Mouse (Mus musculus): ENCODE data around the gene Ulk2. TPM values are rescaled to one million over a fixed set of nuclear protein-coding genes. Genes with fewer than 3 reads are reported as not detected.
A peak's percentile ranks its signal among the peaks of the same experiment; 100 is the strongest.

Gene Ulk2
- total RNA-seq, 2 experiments from 2014 or later: 96.7 to 100 TPM

GRCm38 (mm10) chr11:61761584-61762407 is 93.1 kb downstream of the Ulk2 start, which contains the start of gene Prpsap2:
Prpsap2 (minus strand) TSS chr11:61762088.
- DNase-seq (ENCODE audit: low spot score in 2 of 2): peak; percentile 99 to 100

DNA sequence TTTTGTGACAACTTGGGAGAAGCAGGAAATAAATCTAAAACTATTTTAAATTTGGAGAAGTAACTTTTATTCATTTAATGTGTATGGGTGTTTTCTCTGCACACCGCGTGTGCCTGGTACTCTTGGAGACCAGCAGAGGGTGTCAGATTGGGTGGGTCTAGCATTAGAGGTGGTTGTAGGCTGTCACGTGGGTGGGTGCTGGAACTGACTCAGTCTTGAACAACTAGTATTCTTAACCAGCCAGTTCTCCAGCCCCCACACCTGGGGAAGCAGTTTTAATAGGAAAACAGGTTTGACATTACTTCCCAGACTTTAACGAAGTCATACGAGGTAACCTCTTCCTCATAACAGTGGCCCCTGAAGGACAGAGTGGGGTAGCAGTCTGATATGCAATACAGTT is 94.4 kb downstream of the Ulk2 start:
- DNase-seq (ENCODE audit: low spot score in 2 of 2): no peak

DNA sequence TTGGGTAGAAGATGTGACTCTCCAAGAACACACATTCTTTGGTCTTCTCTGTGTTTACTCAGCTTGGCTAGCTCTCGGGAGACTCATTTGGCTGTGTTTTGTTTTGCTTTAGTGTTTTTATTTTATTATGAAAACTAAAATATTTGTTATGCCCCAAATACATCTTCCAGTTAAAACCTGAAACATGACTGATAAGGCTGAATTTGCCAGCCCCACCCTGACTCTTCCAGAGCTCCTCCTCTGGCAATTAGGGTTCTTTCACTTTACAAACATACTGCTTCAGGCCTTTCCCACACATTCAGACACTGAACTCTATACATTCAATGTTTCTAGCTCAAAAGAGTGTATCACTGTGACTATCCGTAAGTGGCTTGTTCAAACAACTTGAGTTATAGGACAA is 97.7 kb downstream of the Ulk2 start:
- DNase-seq (ENCODE audit: low spot score in 2 of 2): no peak

DNA sequence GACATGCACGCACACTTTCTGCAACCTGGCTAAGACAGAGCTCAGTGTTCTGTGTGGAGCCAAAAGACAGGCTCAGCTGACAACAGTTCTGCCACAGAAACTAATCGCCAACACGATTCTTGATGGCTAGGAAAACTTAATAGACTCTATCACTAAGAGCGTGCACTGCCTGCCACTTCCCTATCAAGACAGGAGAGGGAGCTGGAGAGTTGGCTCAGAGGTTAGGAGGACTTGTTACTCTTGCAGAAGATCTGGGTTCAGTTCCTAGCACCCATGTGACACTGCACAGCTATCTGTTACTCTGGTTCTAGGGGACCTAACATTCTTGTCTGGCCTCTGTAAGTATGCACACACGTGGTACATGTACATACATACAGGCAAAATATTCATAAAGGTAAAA is 103.3 kb downstream of the Ulk2 start:
- DNase-seq (ENCODE audit: low spot score in 2 of 2): no peak

- DNase-seq (ENCODE audit: low spot score in 2 of 2): no peak
Observed at GRCm38 (mm10) chr11:61747161-61747560, 107.7 kb downstream of the Ulk2 start.

GRCm38 (mm10) chr11:61745781-61746180 is 109.1 kb downstream of the Ulk2 start:
- no peak for DNase-seq (ENCODE audit: low spot score in 2 of 2)

- DNase-seq (ENCODE audit: low spot score in 2 of 2): no peak
Observed at GRCm38 (mm10) chr11:61744460-61744859, 110.4 kb downstream of the Ulk2 start.

DNA sequence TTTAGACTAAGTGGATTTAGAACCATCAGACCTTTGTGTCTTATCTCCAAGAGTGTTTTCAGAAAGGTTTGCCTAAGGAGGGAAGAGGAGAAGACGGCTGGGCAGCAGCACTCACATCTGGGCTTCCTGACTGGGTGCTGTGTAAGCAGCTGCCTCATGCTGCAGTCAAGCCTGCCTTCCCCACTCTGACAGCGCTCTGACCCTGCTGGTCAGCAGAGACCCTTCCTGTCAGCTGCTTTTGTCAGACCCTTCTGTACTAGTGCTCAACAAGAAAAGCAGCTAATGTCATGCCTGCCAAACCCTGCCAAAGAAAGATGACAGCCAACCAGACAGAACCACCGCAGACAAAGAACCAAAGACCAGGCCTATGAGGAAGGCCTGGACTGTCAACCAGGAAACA is 111.1 kb downstream of the Ulk2 start:
- no peak for DNase-seq (ENCODE audit: low spot score in 2 of 2)

GRCm38 (mm10) chr11:61740500-61740899 is 114.4 kb downstream of the Ulk2 start:
- DNase-seq (ENCODE audit: low spot score in 2 of 2): no peak

DNA sequence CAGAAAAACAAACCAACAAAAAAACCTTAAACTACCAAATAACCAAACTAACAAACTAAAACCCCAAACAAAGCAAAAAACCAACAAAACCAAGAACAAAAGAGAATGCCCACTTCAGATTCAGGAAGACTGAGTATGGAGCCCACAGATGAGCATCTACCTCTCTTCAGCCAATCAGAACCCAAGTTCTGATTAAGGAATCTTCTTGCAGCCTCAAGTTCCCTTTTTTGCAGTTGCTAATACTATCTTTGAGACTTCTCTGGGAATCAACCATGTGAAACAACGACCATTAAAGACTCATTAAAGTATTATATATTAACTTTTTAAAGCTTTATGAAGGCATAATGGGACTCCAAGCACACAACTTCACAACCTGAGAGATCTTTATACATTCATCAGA is 117.6 kb downstream of the Ulk2 start:
- no peak for DNase-seq (ENCODE audit: low spot score in 2 of 2)

DNA sequence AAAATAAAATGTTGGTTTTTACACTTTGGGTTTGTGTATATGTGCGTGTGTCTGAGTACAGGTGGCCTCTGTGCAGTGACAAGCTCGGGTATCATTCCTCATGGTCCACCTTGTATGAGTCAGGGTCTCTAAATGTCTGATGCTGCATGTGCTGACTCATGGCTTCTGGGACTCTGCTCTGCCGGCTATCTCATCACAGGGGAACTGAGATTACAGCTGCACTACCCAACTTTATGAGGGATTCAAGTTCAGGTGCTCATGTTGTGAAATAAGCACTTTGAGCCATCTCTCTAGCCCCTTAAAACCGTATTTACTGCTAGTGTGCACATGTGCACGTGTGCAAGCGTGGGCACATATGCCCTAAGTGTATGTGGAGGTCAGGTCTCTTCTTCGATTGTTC is 122.2 kb downstream of the Ulk2 start:
- DNase-seq (ENCODE audit: low spot score in 2 of 2): no peak

GRCm38 (mm10) chr11:61728037-61728436 is 126.8 kb downstream of the Ulk2 start:
- no peak for DNase-seq (ENCODE audit: low spot score in 2 of 2)

Other genes with a start within 250 kb of the Ulk2 start
- gene Grap, start 201.8 kb downstream of the Ulk2 start, total RNA-seq (2021): 10 to 100 TPM in 1 of 2 experiments, 1 to 10 TPM in 1; 9.6 to 10.4 TPM
- gene Fam83g, start 171.0 kb downstream of the Ulk2 start, total RNA-seq (2021): not detected
- gene Slc5a10, start 134.2 kb downstream of the Ulk2 start, total RNA-seq (2021): under 1 TPM in 1 of 2 experiments, not detected in 1; 0.69 TPM
- gene Prpsap2, start 93.0 kb downstream of the Ulk2 start, total RNA-seq (2021): 10 to 100 TPM; 38.3 to 41.0 TPM
- 10 to 100 TPM; 26.4 to 31.2 TPM for gene Akap10, start 75.2 kb upstream of the Ulk2 start, total RNA-seq (2021)
- gene Specc1, start 101.7 kb upstream of the Ulk2 start, total RNA-seq (2021): 10 to 100 TPM; 38.6 to 39.0 TPM

Measured in layer of hippocampus, postnatal 10 days (tissue).